Mouse (Mus musculus): ENCODE data around the gene Mtch1.

DNA sequence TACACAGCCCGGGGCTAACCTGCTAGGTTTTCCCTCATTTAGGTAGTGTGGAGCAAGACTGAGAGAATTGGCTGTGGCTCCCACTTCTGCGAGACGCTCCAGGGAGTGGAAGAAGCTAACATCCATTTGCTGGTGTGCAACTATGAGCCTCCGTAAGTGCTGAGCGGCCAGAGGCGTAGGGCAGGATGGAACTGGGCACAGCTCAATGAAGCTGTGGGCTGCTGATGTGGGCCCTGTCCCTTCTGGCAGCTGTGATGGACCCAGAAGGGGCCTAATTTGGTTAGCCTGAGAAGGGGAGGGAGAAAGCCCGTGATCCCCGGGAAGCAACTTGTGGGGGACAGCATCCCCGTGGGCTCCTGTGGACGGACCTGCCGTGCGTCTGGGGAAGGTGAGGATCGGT is 21.9 kb downstream of the Mtch1 start:
- TF ChIP-seq POLR2AphosphoS2 (IDR thresholded peaks at IDR 0.05; ENCODE audit: insufficient read length, low read depth) (no peak), USF1 (IDR thresholded peaks at IDR 0.05; ENCODE audit: low read depth) (no peak), POLR2A (IDR thresholded peaks at IDR 0.05; ENCODE audit: insufficient read length, low read depth) (no peak), CEBPB (IDR thresholded peaks at IDR 0.05; ENCODE audit: insufficient read depth, poor library complexity, severe bottlenecking) (no peak)

All from myocyte (in vitro differentiated cells).